Mouse (Mus musculus) liver (tissue): ENCODE data around the gene Lmbr1l.
"Not testable (repeated sequence)": the region's sequence is repeated elsewhere in the genome, so short reads cannot be mapped to it uniquely, and the experiment has no call there.

ENCODE experiments used
- DNase-seq: peaks from one replicate; pipeline ENCODE4 v3.0.0-alpha.2; 2020; ENCODE audit warnings: mixed read lengths

Lmbr1l gene

GRCm38 (mm10) chr15:98917538-98918498, at the start of gene Lmbr1l:
Lmbr1l (minus strand) TSS chr15:98918231.
- peak; percentile 98 for DNase-seq

GRCm38 (mm10) chr15:98959531-98959930, 41.5 kb upstream of the Lmbr1l start:
- no peak for DNase-seq

- DNase-seq = no peak
Measured at GRCm38 (mm10) chr15:98958901-98959420, 40.9 kb upstream of the Lmbr1l start.

GRCm38 (mm10) chr15:98957475-98957874, 39.4 kb upstream of the Lmbr1l start:
- DNase-seq = no peak

GRCm38 (mm10) chr15:98956000-98956399, 38.0 kb upstream of the Lmbr1l start:
- no peak for DNase-seq

DNA sequence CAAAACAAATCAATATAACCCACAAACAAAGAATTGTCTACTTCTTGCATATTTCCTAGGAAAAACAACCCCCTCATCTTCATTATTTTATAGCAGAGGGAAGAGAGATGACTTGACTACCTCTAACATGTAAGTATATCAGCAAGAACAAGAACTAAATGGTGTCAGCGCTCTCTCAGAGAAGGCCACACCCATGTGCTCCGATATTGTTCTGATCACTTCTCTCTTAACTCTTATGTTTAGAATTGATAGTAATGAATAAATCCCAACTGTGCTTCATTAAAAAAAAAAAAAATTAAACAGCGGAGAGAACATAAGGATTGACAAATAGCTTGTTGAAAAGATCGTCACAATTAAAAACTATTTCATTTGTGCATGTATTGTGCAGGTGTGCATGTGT, 37.3 kb upstream of the Lmbr1l start:
- DNase-seq = no peak

GRCm38 (mm10) chr15:98954425-98955253, 36.6 kb upstream of the Lmbr1l start:
- no peak for DNase-seq

- peak; percentile 82 for DNase-seq
Measured at GRCm38 (mm10) chr15:98953401-98954356, 35.6 kb upstream of the Lmbr1l start, which contains the start of the genes Gm49450 and Tuba1a. Gm49450 (minus strand) TSS chr15:98953551. Tuba1a (minus strand) TSS chr15:98953703.

GRCm38 (mm10) chr15:98952751-98953400, 34.8 kb upstream of the Lmbr1l start:
- peak; percentile 65 for DNase-seq

- DNase-seq = no peak
Measured at GRCm38 (mm10) chr15:98952063-98952455, 34.0 kb upstream of the Lmbr1l start.

DNA sequence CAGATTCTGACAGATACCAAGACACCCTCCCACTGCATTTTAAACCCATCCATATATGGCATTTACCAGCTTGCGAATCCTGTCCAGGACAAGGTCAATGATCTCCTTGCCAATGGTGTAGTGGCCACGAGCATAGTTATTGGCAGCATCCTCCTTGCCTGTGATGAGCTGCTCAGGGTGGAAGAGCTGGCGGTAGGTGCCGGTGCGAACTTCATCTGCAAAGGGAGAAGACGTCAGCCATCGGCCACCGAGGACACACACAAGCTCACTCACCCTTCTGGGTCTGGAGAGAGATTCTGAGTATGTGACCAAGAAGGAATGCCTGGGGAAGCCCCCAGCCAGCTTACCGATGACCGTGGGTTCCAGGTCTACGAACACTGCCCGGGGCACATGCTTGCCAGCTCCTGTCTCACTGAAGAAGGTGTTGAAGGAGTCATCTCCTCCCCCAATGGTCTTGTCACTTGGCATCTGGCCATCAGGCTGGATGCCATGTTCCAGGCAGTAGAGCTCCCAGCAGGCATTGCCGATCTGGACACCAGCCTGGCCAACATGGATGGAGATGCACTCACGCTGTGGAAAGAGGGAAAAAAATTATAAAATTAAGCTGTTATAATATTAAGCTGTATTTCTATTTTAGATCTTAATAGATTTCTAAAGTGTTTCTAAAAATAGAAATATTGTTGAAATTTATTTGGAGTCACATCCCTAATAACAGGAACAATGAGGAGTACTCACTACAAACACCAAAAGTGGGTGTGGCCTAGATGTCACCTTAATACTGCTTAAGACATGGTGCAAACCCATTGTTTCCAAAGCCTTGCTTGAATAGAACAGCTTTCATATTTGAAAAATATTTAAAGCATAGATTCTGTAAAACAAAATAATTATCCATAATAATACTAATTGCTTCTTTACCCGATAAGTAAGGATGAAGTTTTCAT, 33.4 kb upstream of the Lmbr1l start:
- DNase-seq = not testable (repeated sequence)

- no peak for DNase-seq
Measured at GRCm38 (mm10) chr15:98949607-98949892, 31.5 kb upstream of the Lmbr1l start.

DNA sequence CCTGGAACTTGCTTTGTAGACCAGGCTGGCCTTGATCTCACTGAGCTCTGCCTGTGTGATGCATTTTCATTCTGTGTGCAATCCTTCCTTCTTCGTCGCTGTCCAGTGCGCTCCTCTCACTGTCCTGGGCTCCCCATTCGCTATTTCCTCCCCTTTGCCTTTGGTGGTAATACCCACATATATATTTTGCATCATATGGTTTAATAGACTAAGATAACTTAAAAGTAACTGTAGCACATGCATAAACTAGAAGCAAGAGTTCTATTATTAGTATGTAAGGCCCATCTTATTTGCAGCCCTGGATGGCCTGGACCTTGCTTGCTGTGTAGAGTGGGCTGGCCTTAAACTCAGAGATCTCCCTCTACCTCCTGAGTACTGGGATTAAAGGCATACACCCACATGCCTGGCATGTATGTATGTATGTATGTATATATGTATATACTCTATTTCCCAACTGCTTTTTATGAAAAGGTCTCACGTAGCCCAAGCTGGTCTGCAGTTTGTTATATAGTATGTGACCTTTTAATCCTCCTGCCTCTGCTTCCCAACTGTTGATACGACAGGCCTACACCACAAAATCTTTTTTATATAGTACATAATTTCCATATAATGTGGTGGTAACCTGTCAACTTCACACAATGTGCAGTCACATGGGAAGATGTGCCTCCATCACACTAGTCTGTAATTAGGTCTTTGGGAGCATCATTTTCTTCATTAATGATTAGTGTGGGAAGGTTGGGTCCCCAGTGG, 31.0 kb upstream of the Lmbr1l start:
- DNase-seq = no peak

GRCm38 (mm10) chr15:98948382-98948781, 30.4 kb upstream of the Lmbr1l start:
- DNase-seq = no peak

DNA sequence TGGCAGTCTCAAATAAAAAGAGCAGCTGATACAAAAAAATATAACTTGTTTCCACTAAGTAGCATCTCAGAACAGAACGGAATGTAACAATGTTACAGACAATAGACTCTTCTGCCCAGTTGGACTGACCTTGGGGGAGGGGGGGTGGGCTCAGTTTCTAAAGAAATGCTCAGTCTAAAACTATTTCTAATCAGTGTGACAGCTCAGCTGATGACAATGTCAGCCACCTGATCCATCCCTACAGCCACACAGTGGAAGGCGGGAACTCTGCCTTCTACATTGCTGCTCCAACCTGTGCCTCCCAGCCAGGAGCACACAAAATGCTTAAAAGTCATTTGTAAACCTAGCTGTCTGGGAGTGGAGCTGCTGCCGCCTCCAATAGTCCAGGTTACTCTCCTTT, 29.9 kb upstream of the Lmbr1l start:
- DNase-seq = no peak

- no peak for DNase-seq
Measured at GRCm38 (mm10) chr15:98943133-98943532, 25.1 kb upstream of the Lmbr1l start.

DNA sequence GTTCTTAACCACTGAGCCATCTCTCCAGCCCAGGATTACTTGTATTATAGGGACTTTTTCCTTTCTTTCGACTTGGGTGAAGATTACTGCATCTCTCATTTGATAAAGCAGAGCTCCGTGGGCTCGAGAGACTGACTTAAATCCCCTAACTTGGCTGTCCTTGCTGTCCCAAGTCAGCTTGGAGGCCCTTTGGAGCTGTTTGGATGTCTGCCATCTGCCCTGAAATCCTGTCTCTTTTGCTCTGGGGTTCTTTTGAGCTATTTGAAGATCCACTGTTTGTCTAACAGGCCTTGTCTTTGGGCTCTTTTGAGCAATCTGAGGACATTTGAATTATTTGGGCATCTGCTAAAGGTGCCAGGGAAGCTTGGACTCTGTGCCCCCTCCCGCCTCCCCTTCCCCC, 24.1 kb upstream of the Lmbr1l start:
- no peak for DNase-seq

- no peak for DNase-seq
Measured at GRCm38 (mm10) chr15:98941539-98941938, 23.5 kb upstream of the Lmbr1l start.

- no peak for DNase-seq
Measured at GRCm38 (mm10) chr15:98940816-98941215, 22.8 kb upstream of the Lmbr1l start.
